Mouse (Mus musculus) hindbrain, embryonic 14.5 days (tissue): Measurements from ENCODE around the gene Fbxo31. TPM values are rescaled to one million over a fixed set of nuclear protein-coding genes. Genes with fewer than 3 reads are reported as not detected.
"Not testable (repeated sequence)": the region's sequence is repeated elsewhere in the genome, so short reads cannot be mapped to it uniquely, and the experiment has no call there.

Source experiments
- ATAC-seq: fragments of 200-750 bp; cut with Nextera tagmentation; 2 replicates; pipeline ENCODE4 v1.8.0; 2017; ENCODE audit warnings: moderate number of reproducible peaks, mild to moderate bottlenecking, moderate TSS enrichment, moderate library complexity; ENCODE audit not compliant: low FRiP score
- DNase-seq: peaks from one replicate; pipeline ENCODE4 v3.0.0-alpha.2; 2015; ENCODE audit warnings: low spot score
- H3K27ac ChIP-seq: fragments of 300-500 bp; sonication (generic); 2 replicates; pipeline ENCODE4 v1.5.1; 2014; ENCODE audit warnings: mild to moderate bottlenecking, moderate library complexity
- H3K27me3 ChIP-seq: fragments of 300-500 bp; sonication (generic); 2 replicates; pipeline ENCODE4 v1.6.1; 2014; ENCODE audit warnings: mild to moderate bottlenecking, low read length, mixed read lengths; ENCODE audit not compliant: control insufficient read depth, insufficient read depth
- H3K36me3 ChIP-seq: fragments of 300-500 bp; sonication (generic); replicated peaks from 2 replicates; pipeline ENCODE4 v1.6.1; 2014; ENCODE audit not compliant: control insufficient read depth, insufficient read depth
- H3K4me1 ChIP-seq: fragments of 300-500 bp; sonication (generic); replicated peaks from 2 replicates; pipeline ENCODE4 v1.6.1; 2014; ENCODE audit warnings: antibody characterized with exemption, low read length, mixed read lengths; ENCODE audit not compliant: control insufficient read depth, insufficient read depth
- H3K4me2 ChIP-seq: fragments of 300-500 bp; sonication (generic); replicated peaks from 2 replicates; pipeline ENCODE4 v1.6.1; 2014; ENCODE audit warnings: mild to moderate bottlenecking, moderate library complexity
- H3K4me3 ChIP-seq: fragments of 300-500 bp; sonication (generic); replicated peaks from 2 replicates; pipeline ENCODE4 v1.5.1; 2014; ENCODE audit warnings: mild to moderate bottlenecking, low read length
- H3K9ac ChIP-seq: fragments of 300-500 bp; sonication (generic); 2 replicates; pipeline ENCODE4 v1.6.1; 2014
- H3K9me3 ChIP-seq: fragments of 300-500 bp; sonication (generic); 2 replicates; pipeline ENCODE4 v1.6.1; 2016; ENCODE audit warnings: low read length; ENCODE audit not compliant: control insufficient read depth
- WGBS: fragments of 180-500 bp; shearing (Covaris S2); extraction: QIAGEN DNeasy Blood & Tissue Kit; methylation state at CpG from one replicate; pipeline ENCODE4 v1.1.7; 2014; 5-methylcytosine and 5-hydroxymethylcytosine counted together
- polyA plus RNA-seq: library from polyadenylated mRNA; unstranded; fragments of >200 nt; fragmentation: Nextera tagmentation; extraction: Ambion mirVana; gene quantifications from 2 replicates; pipeline ENCODE4 v1.2.1, GENCODE M21; 2014

Gene Fbxo31
- polyA plus RNA-seq, 1 experiment from 2014 or later, result 38.1 TPM

DNA sequence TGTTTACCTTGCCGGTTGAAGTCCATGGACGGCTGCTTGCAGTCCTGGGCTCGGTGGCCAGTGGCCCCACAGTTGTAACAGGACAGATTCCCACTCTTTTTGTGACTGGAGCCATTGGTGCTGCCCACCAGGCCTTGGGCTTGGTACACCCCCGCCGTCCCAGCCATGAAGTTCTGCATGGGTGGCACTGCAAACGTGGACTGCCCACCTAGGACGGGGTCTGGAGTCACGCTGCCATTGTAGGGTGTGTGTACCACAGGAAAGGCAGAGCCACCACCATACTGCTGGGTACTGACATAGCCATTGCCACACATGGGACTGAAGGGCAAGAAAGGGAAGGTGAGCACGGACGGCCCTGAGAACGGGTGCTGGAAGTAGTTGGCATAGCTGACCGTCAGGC is 25.2 kb upstream of the Fbxo31 start:
- WGBS, result 98% methylated on average over 12 of the region's 12 CpGs
- no peak overlapping the region for H3K4me2 ChIP-seq
- peaks cover 99% of the 10 kb centered on the region for H3K36me3 ChIP-seq
- no peak overlapping the region for H3K27ac ChIP-seq
- no peak overlapping the region for H3K4me3 ChIP-seq
- no peak for DNase-seq
- no peaks in the 10 kb centered on the region for H3K27me3 ChIP-seq
- H3K9ac ChIP-seq, result no peak overlapping the region
- no peak for ATAC-seq
- H3K4me1 ChIP-seq, result no peaks in the 10 kb centered on the region
- no peaks in the 10 kb centered on the region for H3K9me3 ChIP-seq

DNA sequence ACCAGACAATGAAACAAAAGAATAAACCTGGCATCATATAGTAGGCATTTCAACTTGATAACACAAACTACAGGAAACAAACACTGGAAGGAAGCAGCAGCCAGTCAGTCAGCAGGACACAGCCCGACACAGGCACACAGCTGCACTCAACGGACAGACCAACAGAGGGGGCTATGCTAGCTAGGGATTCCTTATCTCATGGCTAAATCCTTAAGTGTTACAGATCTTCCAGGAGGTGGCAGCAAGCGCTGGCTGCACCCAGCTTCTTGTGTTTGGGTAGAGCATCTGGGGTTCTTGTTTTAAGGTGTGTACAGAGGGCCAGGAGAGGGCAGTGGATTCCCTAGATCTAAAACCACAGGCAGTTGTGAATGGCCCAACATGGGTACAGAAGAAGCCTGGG is 24.3 kb upstream of the Fbxo31 start:
- Histone ChIP-seq H3K4me1 (no peaks in the 10 kb centered on the region), H3K9me3 (no peaks in the 10 kb centered on the region), H3K4me2 (no peak overlapping the region), H3K9ac (no peak overlapping the region), H3K27ac (no peak overlapping the region), H3K27me3 (no peaks in the 10 kb centered on the region), H3K36me3 (peaks cover 96% of the 10 kb centered on the region), H3K4me3 (no peak overlapping the region)
- peak; percentile 77 for DNase-seq
- ATAC-seq, result no peak
- 25% methylated on average over 3 of the region's 3 CpGs for WGBS

DNA sequence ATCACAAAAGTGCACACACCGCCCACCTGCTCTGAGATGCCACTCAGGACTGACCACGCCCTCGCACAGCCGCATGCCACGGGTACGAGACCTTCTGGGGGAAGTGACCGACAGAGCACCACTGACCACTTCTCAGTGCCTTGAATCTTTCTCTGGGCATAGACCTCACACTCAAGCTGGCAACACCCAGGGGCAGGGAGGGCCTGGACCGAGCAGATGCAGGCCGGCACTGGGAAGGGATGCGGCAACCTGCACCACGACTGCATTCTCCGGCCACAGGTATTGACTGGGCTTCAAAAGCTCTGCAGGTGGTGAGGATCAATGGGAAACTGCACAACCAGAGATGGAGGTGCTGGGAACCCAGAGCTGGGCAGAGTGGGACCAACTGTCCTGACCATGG is 23.8 kb upstream of the Fbxo31 start:
- DNase-seq (no peak), ATAC-seq (no peak)
- WGBS, result 94% methylated on average over 12 of the region's 12 CpGs

DNA sequence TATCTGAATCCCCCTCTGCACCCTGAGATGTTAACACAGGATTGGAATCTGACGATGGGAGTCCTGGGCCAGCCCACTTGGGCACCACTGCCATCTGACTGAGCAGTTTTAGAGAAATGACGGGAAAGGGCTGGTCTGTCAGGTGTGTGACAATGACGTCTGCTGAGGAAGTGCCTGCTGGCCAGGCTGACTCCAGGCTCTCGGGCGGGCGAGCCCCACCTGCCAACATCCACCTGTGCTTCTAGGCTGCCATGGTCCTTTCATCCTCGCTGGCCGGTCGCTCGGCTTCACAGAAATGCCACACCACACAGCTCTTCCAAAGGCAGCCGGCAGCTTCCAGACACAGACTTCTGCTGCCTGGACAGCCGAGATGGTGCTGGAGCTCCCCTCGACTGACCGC is 21.2 kb upstream of the Fbxo31 start:
- H3K4me2 ChIP-seq, result no peak overlapping the region
- peaks cover 93% of the 10 kb centered on the region for H3K36me3 ChIP-seq
- H3K9ac ChIP-seq, result no peak overlapping the region
- DNase-seq, result no peak
- H3K27ac ChIP-seq, result no peak overlapping the region
- no peaks in the 10 kb centered on the region for H3K4me1 ChIP-seq
- ATAC-seq, result no peak
- no peak overlapping the region for H3K4me3 ChIP-seq
- no peaks in the 10 kb centered on the region for H3K27me3 ChIP-seq
- H3K9me3 ChIP-seq, result no peaks in the 10 kb centered on the region
- WGBS, result 92% methylated on average over 14 of the region's 14 CpGs

More for the DNA sequence above, 23.8 kb upstream of the Fbxo31 start:
- Histone ChIP-seq H3K9me3 (no peaks in the 10 kb centered on the region), H3K27me3 (no peaks in the 10 kb centered on the region), H3K9ac (no peak overlapping the region), H3K27ac (no peak overlapping the region), H3K4me1 (no peaks in the 10 kb centered on the region), H3K36me3 (peaks cover 96% of the 10 kb centered on the region), H3K4me3 (no peak overlapping the region), H3K4me2 (no peak overlapping the region)

DNA sequence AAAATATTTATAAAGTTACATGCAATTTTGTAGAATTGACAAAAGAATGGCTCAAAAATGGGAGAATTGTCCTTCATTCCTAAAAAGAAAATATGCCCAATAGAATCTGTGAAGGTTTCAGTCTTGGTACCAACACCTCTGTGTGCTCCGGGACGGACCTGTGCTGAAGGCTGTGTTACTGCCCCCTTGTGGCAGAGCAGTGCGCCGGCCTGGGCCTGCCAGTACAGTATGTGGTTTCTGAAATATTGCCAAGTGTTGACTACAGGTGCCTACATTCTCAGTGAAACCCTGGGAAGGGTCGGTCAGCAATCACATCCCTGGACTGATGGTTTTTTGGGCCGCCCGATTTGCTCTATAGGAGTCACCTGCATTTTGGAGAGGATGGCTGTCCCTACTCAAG is 20.3 kb upstream of the Fbxo31 start:
- Histone ChIP-seq H3K4me2 (no peak overlapping the region), H3K9ac (no peak overlapping the region), H3K27ac (no peak overlapping the region), H3K4me3 (no peak overlapping the region), H3K4me1 (no peaks in the 10 kb centered on the region), H3K36me3 (peaks cover 93% of the 10 kb centered on the region), H3K27me3 (no peaks in the 10 kb centered on the region), H3K9me3 (no peaks in the 10 kb centered on the region)
- ATAC-seq (0 out of 2 replicates have a peak, but pooled peaks have one; percentile 68), DNase-seq (peak; percentile 80)
- 44% methylated on average over 7 of the region's 7 CpGs for WGBS

DNA sequence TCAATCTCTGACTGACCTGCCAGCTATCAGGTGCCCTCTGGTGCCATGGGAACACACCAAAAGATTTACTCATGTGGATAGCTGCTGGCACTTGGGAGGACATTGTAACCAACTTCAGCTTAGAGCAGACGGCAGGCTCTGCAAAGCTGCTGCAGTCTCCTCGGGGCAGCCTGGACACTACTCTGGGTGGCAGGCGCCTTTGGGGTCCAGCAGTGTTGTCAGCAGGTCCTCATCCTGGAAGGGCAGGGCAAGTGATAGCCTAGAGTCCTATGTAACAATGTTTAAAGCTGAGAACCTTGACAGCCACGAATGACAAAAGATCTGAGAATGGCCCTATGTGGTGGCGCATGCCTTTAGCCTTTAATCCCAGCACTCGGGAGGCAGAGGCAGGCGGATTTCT is 19.6 kb upstream of the Fbxo31 start:
- DNase-seq, result no peak
- no peak overlapping the region for H3K9ac ChIP-seq
- no peak overlapping the region for H3K4me2 ChIP-seq
- H3K4me1 ChIP-seq, result no peaks in the 10 kb centered on the region; the same call in 1 of the 2 replicates
- H3K9me3 ChIP-seq, result no peaks in the 10 kb centered on the region
- no peaks in the 10 kb centered on the region for H3K27me3 ChIP-seq
- no peak for ATAC-seq
- no peak overlapping the region for H3K27ac ChIP-seq
- peaks cover 86% of the 10 kb centered on the region for H3K36me3 ChIP-seq
- H3K4me3 ChIP-seq, result no peak overlapping the region
- WGBS, result 92% methylated on average over 7 of the region's 7 CpGs

DNA sequence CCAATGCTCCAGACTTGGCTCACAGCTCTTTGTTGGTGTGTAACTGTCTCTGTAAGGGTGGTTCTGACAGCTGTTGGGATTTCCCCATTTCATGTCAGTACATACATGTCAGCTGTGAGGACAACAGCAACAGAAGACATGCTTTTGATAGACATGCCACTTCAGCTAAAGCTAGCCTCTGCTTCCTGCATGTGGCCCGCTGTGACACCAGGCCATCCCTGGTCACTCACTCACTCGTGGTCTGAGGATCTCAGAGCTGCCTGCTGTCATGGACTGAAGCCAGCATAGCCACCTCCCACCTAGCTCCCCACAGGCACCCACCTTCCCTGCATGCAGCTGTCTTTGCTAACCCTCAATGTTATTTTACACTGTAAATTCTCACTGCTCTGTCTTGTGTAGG is 18.9 kb upstream of the Fbxo31 start:
- WGBS, result 76% methylated on average over 2 of the region's 2 CpGs
- not testable (repeated sequence) for DNase-seq, H3K4me1 ChIP-seq, H3K27me3 ChIP-seq, H3K9ac ChIP-seq, H3K9me3 ChIP-seq, H3K4me3 ChIP-seq, ATAC-seq, H3K27ac ChIP-seq, H3K4me2 ChIP-seq
- peaks cover 82% of the 10 kb centered on the region for H3K36me3 ChIP-seq

DNA sequence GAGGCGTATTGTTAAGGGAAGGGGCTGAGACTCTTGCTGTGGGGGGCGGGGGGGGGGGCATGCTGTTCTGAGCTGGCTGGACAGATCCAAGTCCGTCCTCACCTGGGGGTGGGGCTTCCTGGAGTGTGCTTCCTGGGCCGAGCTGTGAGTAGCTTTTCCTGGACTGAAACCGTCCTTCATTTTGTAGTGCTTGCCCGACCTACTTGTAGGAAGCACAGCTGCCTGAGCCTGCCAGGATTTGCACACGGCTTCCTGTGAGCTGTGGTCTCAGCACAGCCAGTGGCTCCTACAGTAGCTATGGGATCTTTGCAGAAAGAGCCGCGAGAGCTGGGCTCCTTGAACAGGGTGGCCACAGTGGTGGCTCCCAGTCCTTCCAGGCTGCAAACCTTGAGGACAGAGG is 15.4 kb upstream of the Fbxo31 start:
- WGBS, result 87% methylated on average over 9 of the region's 9 CpGs
- Histone ChIP-seq H3K9me3 (no peaks in the 10 kb centered on the region), H3K27me3 (no peaks in the 10 kb centered on the region), H3K4me3 (no peak overlapping the region), H3K4me2 (no peak overlapping the region), H3K9ac (no peak overlapping the region), H3K27ac (no peak overlapping the region), H3K36me3 (peaks cover 47% of the 10 kb centered on the region), H3K4me1 (peaks cover 18% of the 10 kb centered on the region)
- no peak for ATAC-seq
- DNase-seq, result no peak

DNA sequence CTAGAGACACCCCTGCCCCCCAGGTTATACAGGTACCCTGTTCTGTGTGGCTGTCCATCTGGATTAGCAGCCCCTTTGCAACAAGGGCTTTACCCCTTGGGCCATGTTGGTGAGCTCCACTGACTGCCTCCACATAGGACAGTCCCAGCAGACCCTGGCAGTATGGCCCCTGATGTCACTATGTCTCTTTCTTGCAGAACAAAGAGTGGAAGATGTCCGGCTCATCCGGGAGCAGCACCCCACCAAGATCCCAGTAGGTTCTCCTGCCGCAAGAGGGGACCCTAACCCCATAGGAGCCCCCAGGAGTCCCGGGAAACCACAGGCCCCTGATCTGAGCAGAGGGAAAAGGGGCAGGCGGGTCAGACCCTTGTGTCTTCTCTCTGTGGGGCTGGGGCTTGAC is 14.7 kb upstream of the Fbxo31 start:
- no peaks in the 10 kb centered on the region for H3K27me3 ChIP-seq
- peaks cover 44% of the 10 kb centered on the region for H3K36me3 ChIP-seq
- no peak for DNase-seq
- no peak overlapping the region for H3K27ac ChIP-seq
- H3K9me3 ChIP-seq, result no peaks in the 10 kb centered on the region
- no peak for ATAC-seq
- H3K9ac ChIP-seq, result no peak overlapping the region
- peaks cover 18% of the 10 kb centered on the region for H3K4me1 ChIP-seq
- H3K4me3 ChIP-seq, result no peak overlapping the region
- H3K4me2 ChIP-seq, result no peak overlapping the region
- WGBS, result 87% methylated on average over 5 of the region's 5 CpGs
